In the genomic region with DNA sequence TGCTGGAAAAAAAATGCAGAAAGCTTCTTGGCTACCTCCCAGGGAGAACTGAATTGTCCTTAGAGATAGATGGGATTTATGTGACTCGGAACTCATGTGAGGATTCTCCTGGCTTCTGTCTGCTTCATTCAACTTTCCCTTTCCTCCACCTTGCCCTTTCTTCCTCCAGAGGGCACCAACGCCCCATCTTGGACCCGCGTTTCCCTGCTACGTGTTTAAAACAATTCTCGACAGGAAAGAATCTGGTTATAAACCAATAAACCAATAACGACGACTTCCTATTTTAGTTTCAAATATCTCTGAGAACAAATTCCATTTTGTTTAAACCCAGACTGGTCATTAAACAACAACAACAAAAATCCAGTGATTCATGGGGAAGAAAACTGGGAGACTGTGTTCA, we compare ENCODE assay signal across 8 mouse cellular contexts.
DNase-seq lines count a peak whose midpoint lies in the region; ATAC-seq and TF ChIP-seq lines count a peak whose summit lies in the region.

No protein-coding gene starts in this region.

- H3K27ac ChIP-seq in gastrocnemius, adult 2 months: no peak overlapping the region
- H3K27ac ChIP-seq in intestine, postnatal 0 days (ENCODE audit: low read depth, low read length): no peak overlapping the region
- H3K27ac ChIP-seq in midbrain, embryonic 14.5 days (replicated peaks; ENCODE audit: low read depth, low read length): no peak overlapping the region
- H3K27ac ChIP-seq in stomach, embryonic 16.5 days (ENCODE audit: low read length): no peak overlapping the region

- no peaks in the 10 kb centered on the region for H3K36me3 ChIP-seq in intestine, postnatal 0 days (ENCODE audit: control insufficient read depth, insufficient read depth)
- no peaks in the 10 kb centered on the region for H3K36me3 ChIP-seq in midbrain, embryonic 14.5 days (ENCODE audit: control insufficient read depth, insufficient read depth, low read length)
- no peaks in the 10 kb centered on the region for H3K36me3 ChIP-seq in stomach, embryonic 16.5 days (ENCODE audit: control insufficient read depth, insufficient read depth, low read length)

- H3K27me3 ChIP-seq in intestine, postnatal 0 days (replicated peaks; ENCODE audit: control insufficient read depth, insufficient read depth, low read length): no peaks in the 10 kb centered on the region
- H3K27me3 ChIP-seq in midbrain, embryonic 14.5 days (ENCODE audit: control insufficient read depth, insufficient read depth, low read length): no peaks in the 10 kb centered on the region
- no peaks in the 10 kb centered on the region; the same call in 1 of the 2 replicates for H3K27me3 ChIP-seq in stomach, embryonic 16.5 days (ENCODE audit: control insufficient read depth, insufficient read depth, low read length)

- peak; percentile 11 to 69 for DNase-seq in heart, adult 18-20 months
- DNase-seq in heart, postnatal 25 days (ENCODE audit: low spot score): no peak
- DNase-seq in cerebellum, postnatal 14 days: peak; percentile 85
- peak; percentile 50 for DNase-seq in gastrocnemius, adult 2 months
- peak; percentile 52 to 79 for DNase-seq in left cerebral cortex, postnatal 14 days (ENCODE audit: low spot score in 2 of 2)
- DNase-seq in midbrain, embryonic 14.5 days: peak; percentile 87

- H3K4me3 ChIP-seq in gastrocnemius, adult 2 months: peak overlapping the region; percentile 50
- H3K4me3 ChIP-seq in intestine, postnatal 0 days (ENCODE audit: low read depth, low read length): no peak overlapping the region
- no peak overlapping the region for H3K4me3 ChIP-seq in midbrain, embryonic 14.5 days (replicated peaks; ENCODE audit: low read depth, low read length)
- H3K4me3 ChIP-seq in stomach, embryonic 16.5 days (replicated peaks; ENCODE audit: low read length): peak overlapping the region; percentile 19; the same call in 1 of the 2 replicates

- 2% methylated on average over 8 of the region's 8 CpGs for WGBS in intestine, postnatal 0 days
- WGBS in midbrain, embryonic 14.5 days: 5% methylated on average over 8 of the region's 8 CpGs
- WGBS in stomach, embryonic 16.5 days: 4% methylated on average over 8 of the region's 8 CpGs

- ATAC-seq in intestine, postnatal 0 days: no peak
- no peak for ATAC-seq in midbrain, embryonic 14.5 days (ENCODE audit: low FRiP score, low TSS enrichment)
- no peak for ATAC-seq in stomach, embryonic 16.5 days (ENCODE audit: insufficient read depth, low FRiP score)

- intact Hi-C loops in heart, postnatal 25 days (cut with DNase I): loop anchor here (10.0 kb wide), 1 partner anchor 1910 kb away; no protein-coding TSS in a partner anchor
- intact Hi-C loops in gastrocnemius, adult 2 months (cut with DNase I): no loop called here
- intact Hi-C loops in left cerebral cortex, postnatal 14 days (cut with DNase I): loop anchor here (5.0 to 10.0 kb wide), 2 partner anchors 240 to 1647 kb away; partner anchors contain the start of gene Nrp2

- no peaks in the 10 kb centered on the region for H3K4me1 ChIP-seq in intestine, postnatal 0 days (replicated peaks; ENCODE audit: control insufficient read depth, insufficient read depth, low read length)
- no peaks in the 10 kb centered on the region for H3K4me1 ChIP-seq in midbrain, embryonic 14.5 days (ENCODE audit: control insufficient read depth, insufficient read depth, low read length)
- H3K4me1 ChIP-seq in stomach, embryonic 16.5 days (ENCODE audit: control insufficient read depth, insufficient read depth, low read length): no peaks in the 10 kb centered on the region; the same call in 1 of the 2 replicates

- TF ChIP-seq CTCF in gastrocnemius, adult 2 months (IDR thresholded peaks at IDR 0.05): peak; percentile 75
- TF ChIP-seq CTCF in intestine, postnatal 0 days (IDR thresholded peaks at IDR 0.05; ENCODE audit: low read depth): peak; percentile 90

- H3K4me2 ChIP-seq in intestine, postnatal 0 days (replicated peaks; ENCODE audit: low read depth): peak overlapping the region; percentile 52; the same call in 1 of the 2 replicates
- peak overlapping the region; percentile 42 for H3K4me2 ChIP-seq in midbrain, embryonic 14.5 days (ENCODE audit: low read length)
- H3K4me2 ChIP-seq in stomach, embryonic 16.5 days (ENCODE audit: low read depth, low read length): peak overlapping the region; percentile 35; the same call in 1 of the 2 replicates

- H3K9ac ChIP-seq in intestine, postnatal 0 days (ENCODE audit: low read depth, low read length): no peak overlapping the region
- no peak overlapping the region for H3K9ac ChIP-seq in midbrain, embryonic 14.5 days (replicated peaks; ENCODE audit: low read length)
- H3K9ac ChIP-seq in stomach, embryonic 16.5 days (ENCODE audit: low read length): no peak overlapping the region

- no peaks in the 10 kb centered on the region for H3K9me3 ChIP-seq in intestine, postnatal 0 days (ENCODE audit: control insufficient read depth)
- H3K9me3 ChIP-seq in midbrain, embryonic 14.5 days (ENCODE audit: control insufficient read depth, low read length): no peaks in the 10 kb centered on the region
- no peaks in the 10 kb centered on the region for H3K9me3 ChIP-seq in stomach, embryonic 16.5 days (replicated peaks; ENCODE audit: control insufficient read depth, low read length)

Comparison
In these comparisons a context has a peak if more than half of its experiments do, and no peak if none do; other contexts are left out.
1. H3K4me3 ChIP-seq: peak in gastrocnemius, adult 2 months (single experiment) and stomach, embryonic 16.5 days (single experiment); none in intestine, postnatal 0 days (single experiment) and midbrain, embryonic 14.5 days (single experiment).
2. Peak in every context shown above with its lines, with median percentiles within 50 percentile points of each other: H3K4me2 ChIP-seq.